Comparison of ENCODE assay signal across 9 mouse cellular contexts in the genomic region with DNA sequence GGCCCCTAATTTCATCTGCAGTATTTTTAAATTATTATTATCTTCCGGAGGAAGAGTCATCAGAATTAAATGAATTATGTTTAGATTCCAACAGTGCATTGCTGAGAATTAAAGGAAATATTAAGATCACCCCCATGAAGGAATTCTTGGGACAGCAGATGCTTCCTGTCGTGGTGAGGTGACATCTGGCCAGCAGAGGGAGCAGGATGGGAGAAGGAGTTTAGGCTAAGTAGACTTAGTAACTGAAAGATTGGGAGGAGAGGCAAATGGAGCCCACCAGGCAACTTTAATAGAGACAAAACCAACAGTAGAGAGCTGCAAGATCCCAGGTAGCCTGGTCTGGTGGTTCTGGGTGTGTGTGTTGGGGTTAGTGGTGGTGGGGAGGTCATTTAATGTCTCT.
DNase-seq lines count a peak whose midpoint lies in the region; ATAC-seq lines count a peak whose summit lies in the region.
"Had no signal": no experiment of that assay in that cellular context is flagged by ENCODE, and none has a peak within 500 bp of the region (broad histone marks: within the 10 kb centered on the region; RNA-seq: fewer than 3 reads in every experiment).

No protein-coding gene starts in this region.

- no peaks in the 10 kb centered on the region for H3K36me3 ChIP-seq in midbrain, embryonic 14.5 days (ENCODE audit: control insufficient read depth, insufficient read depth, low read length)
- no peaks in the 10 kb centered on the region for H3K36me3 ChIP-seq in midbrain, embryonic 15.5 days (replicated peaks)

- H3K4me1 ChIP-seq in midbrain, embryonic 14.5 days (ENCODE audit: control insufficient read depth, insufficient read depth, low read length) = no peaks in the 10 kb centered on the region
- no peaks in the 10 kb centered on the region for H3K4me1 ChIP-seq in midbrain, embryonic 15.5 days

- no peak overlapping the region for H3K4me3 ChIP-seq in midbrain, embryonic 14.5 days (replicated peaks; ENCODE audit: low read depth, low read length)
- H3K4me3 ChIP-seq in midbrain, embryonic 15.5 days = no peak overlapping the region

- H3K27ac ChIP-seq in midbrain, embryonic 14.5 days (replicated peaks; ENCODE audit: low read depth, low read length) = no peak overlapping the region
- H3K27ac ChIP-seq in midbrain, embryonic 15.5 days = no peak overlapping the region
- H3K27ac ChIP-seq: macrophage had no signal

- DNase-seq in gastrocnemius, adult 18-20 months (ENCODE audit: low spot score) = peak; percentile 1
- DNase-seq in gastrocnemius, postnatal 25 days = no peak
- DNase-seq in midbrain, embryonic 14.5 days = peak; percentile 60
- DNase-seq in adrenal gland, postnatal 36 days = peak; percentile 22 to 49
- DNase-seq in kidney, postnatal 25 days = peak; percentile 49 to 58
- peak; percentile 20 for DNase-seq in right cerebral cortex, postnatal 4 days

- ATAC-seq in midbrain, embryonic 14.5 days (ENCODE audit: low FRiP score, low TSS enrichment) = no peak
- no peak for ATAC-seq in midbrain, embryonic 15.5 days (replicated peaks)
- no peak for ATAC-seq in megakaryocyte, adult 5-6 weeks (ENCODE audit: poor library complexity, severe bottlenecking)

- H3K27me3 ChIP-seq in midbrain, embryonic 14.5 days (ENCODE audit: control insufficient read depth, insufficient read depth, low read length) = no peaks in the 10 kb centered on the region
- no peaks in the 10 kb centered on the region for H3K27me3 ChIP-seq in midbrain, embryonic 15.5 days (replicated peaks)

- H3K9me3 ChIP-seq in midbrain, embryonic 14.5 days (ENCODE audit: control insufficient read depth, low read length) = no peaks in the 10 kb centered on the region
- no peaks in the 10 kb centered on the region for H3K9me3 ChIP-seq in midbrain, embryonic 15.5 days

- no peak overlapping the region for H3K4me2 ChIP-seq in midbrain, embryonic 14.5 days (ENCODE audit: low read length)
- no peak overlapping the region for H3K4me2 ChIP-seq in midbrain, embryonic 15.5 days

- WGBS in midbrain, embryonic 14.5 days = 52% methylated on average over 2 of the region's 2 CpGs
- 35% methylated on average over 2 of the region's 2 CpGs for WGBS in midbrain, embryonic 15.5 days

- H3K9ac ChIP-seq in midbrain, embryonic 14.5 days (replicated peaks; ENCODE audit: low read length) = no peak overlapping the region
- H3K9ac ChIP-seq in midbrain, embryonic 15.5 days = no peak overlapping the region
